Mouse (Mus musculus): ENCODE data around the gene Prkacb. TPM values are rescaled to one million over a fixed set of nuclear protein-coding genes. Genes with fewer than 3 reads are reported as not detected.
"Not testable (repeated sequence)": the region's sequence is repeated elsewhere in the genome, so short reads cannot be mapped to it uniquely, and the experiment has no call there.

Prkacb gene
- polyA plus RNA-seq, 1 experiment from 2014 or later, result 131 TPM

GRCm38 (mm10) chr3:146766071-146766605 is 46.7 kb downstream of the Prkacb start:
- DNase-seq (ENCODE audit: low read depth, low spot score), result no peak
- TF ChIP-seq CTCF (IDR thresholded peaks at IDR 0.05), result no peak
- no peaks in the 10 kb centered on the region for H3K27me3 ChIP-seq
- ChIA-PET CTCF (interaction anchor here (2.8 to 8.1 kb wide), 2 partner anchors 8 to 15 kb away, joined by 12 to 95 read pairs; no protein-coding TSS in a partner anchor), POLR2A (interaction anchor here (0.6 to 1.4 kb wide), 4 partner anchors 9 to 84 kb away, joined by 3 to 6 read pairs (median 4); no protein-coding TSS in a partner anchor)
- in situ Hi-C loops (cut with MboI; ENCODE audit: low pct_unique_long_range_greater_than_20kb), result no loop called here
- no peak for ATAC-seq

- ChIA-PET POLR2A (interaction anchor here (1.1 to 1.3 kb wide), 2 partner anchors 11 to 170 kb away, joined by 3 to 4 read pairs; no protein-coding TSS in a partner anchor), CTCF (interaction anchor here (1.3 to 8.1 kb wide), 2 partner anchors 9 to 16 kb away, joined by 3 to 95 read pairs; no protein-coding TSS in a partner anchor)
- in situ Hi-C loops (cut with MboI; ENCODE audit: low pct_unique_long_range_greater_than_20kb), result no loop called here
- DNase-seq (ENCODE audit: low read depth, low spot score) (no peak), ATAC-seq (no peak)
- H3K27me3 ChIP-seq, result no peaks in the 10 kb centered on the region
- TF ChIP-seq CTCF (IDR thresholded peaks at IDR 0.05), result no peak
These were observed 47.8 kb downstream of the Prkacb start for GRCm38 (mm10) chr3:146764871-146765529.

- CTCF ChIA-PET, result interaction anchor here (0.9 to 1.7 kb wide), 4 partner anchors 8 to 152 kb away, joined by 3 to 5 read pairs (median 4); no protein-coding TSS in a partner anchor
- in situ Hi-C loops (cut with MboI; ENCODE audit: low pct_unique_long_range_greater_than_20kb); POLR2A ChIA-PET; H3K27me3 ChIP-seq; DNase-seq (ENCODE audit: low read depth, low spot score); ATAC-seq: not testable (repeated sequence)
These were observed 49.7 kb downstream of the Prkacb start for GRCm38 (mm10) chr3:146763054-146763453.

GRCm38 (mm10) chr3:146761276-146761675 is 51.5 kb downstream of the Prkacb start:
- DNase-seq (ENCODE audit: low read depth, low spot score) (no peak), ATAC-seq (no peak)
- H3K27me3 ChIP-seq, result no peaks in the 10 kb centered on the region
- no peak for TF ChIP-seq CTCF (IDR thresholded peaks at IDR 0.05)
- in situ Hi-C loops (cut with MboI; ENCODE audit: low pct_unique_long_range_greater_than_20kb), result no loop called here
- CTCF ChIA-PET, result no interaction called here
- POLR2A ChIA-PET, result no interaction called here

GRCm38 (mm10) chr3:146757970-146758960 is 54.5 kb downstream of the Prkacb start:
- peak; percentile 58 for ATAC-seq
- DNase-seq (ENCODE audit: low read depth, low spot score), result no peak
- ChIA-PET CTCF (interaction anchor here (1.0 to 1.7 kb wide), 5 partner anchors 9 to 194 kb away, joined by 3 to 12 read pairs (median 3); no protein-coding TSS in a partner anchor), POLR2A (interaction anchor here (0.6 kb wide), 1 partner anchor 54 kb away, joined by 4 read pairs; no protein-coding TSS in a partner anchor)
- in situ Hi-C loops (cut with MboI; ENCODE audit: low pct_unique_long_range_greater_than_20kb), result no loop called here
- no peaks in the 10 kb centered on the region for H3K27me3 ChIP-seq
- TF ChIP-seq CTCF (IDR thresholded peaks at IDR 0.05), result no peak

- in situ Hi-C loops (cut with MboI; ENCODE audit: low pct_unique_long_range_greater_than_20kb), result no loop called here
- ChIA-PET CTCF (interaction anchor here (1.4 to 3.8 kb wide), 2 partner anchors 11 to 26 kb away, joined by 4 to 23 read pairs; no protein-coding TSS in a partner anchor), POLR2A (interaction anchor here (1.1 to 1.3 kb wide), 2 partner anchors 11 to 13 kb away, joined by 3 to 4 read pairs; no protein-coding TSS in a partner anchor)
- no peak for DNase-seq (ENCODE audit: low read depth, low spot score)
- no peak for ATAC-seq
- TF ChIP-seq CTCF (IDR thresholded peaks at IDR 0.05), result no peak
- no peaks in the 10 kb centered on the region for H3K27me3 ChIP-seq
These were observed 58.5 kb downstream of the Prkacb start for GRCm38 (mm10) chr3:146754270-146754669.

GRCm38 (mm10) chr3:146741564-146742202 is 71.1 kb downstream of the Prkacb start:
- ChIA-PET CTCF (interaction anchor here (0.8 to 3.1 kb wide), 2 partner anchors 11 to 177 kb away, joined by 3 to 23 read pairs; no protein-coding TSS in a partner anchor), POLR2A (no interaction called here)
- in situ Hi-C loops (cut with MboI; ENCODE audit: low pct_unique_long_range_greater_than_20kb), result loop anchor here (25.0 kb wide), 1 partner anchor 179 kb away; the partner anchor contains the start of gene Uox
- no peak for DNase-seq (ENCODE audit: low read depth, low spot score)
- no peak for ATAC-seq
- no peak for TF ChIP-seq CTCF (IDR thresholded peaks at IDR 0.05)
- no peaks in the 10 kb centered on the region for H3K27me3 ChIP-seq

GRCm38 (mm10) chr3:146741158-146741557 is 71.6 kb downstream of the Prkacb start:
- no peak for TF ChIP-seq CTCF (IDR thresholded peaks at IDR 0.05)
- ChIA-PET CTCF (interaction anchor here (0.8 kb wide), 1 partner anchor 177 kb away, joined by 3 read pairs; no protein-coding TSS in a partner anchor), POLR2A (no interaction called here)
- in situ Hi-C loops (cut with MboI; ENCODE audit: low pct_unique_long_range_greater_than_20kb), result loop anchor here (25.0 kb wide), 1 partner anchor 179 kb away; the partner anchor contains the start of gene Uox
- H3K27me3 ChIP-seq, result no peaks in the 10 kb centered on the region
- DNase-seq (ENCODE audit: low read depth, low spot score) (no peak), ATAC-seq (no peak)

- H3K27me3 ChIP-seq; DNase-seq (ENCODE audit: low read depth, low spot score); POLR2A ChIA-PET; ATAC-seq: not testable (repeated sequence)
- in situ Hi-C loops (cut with MboI; ENCODE audit: low pct_unique_long_range_greater_than_20kb), result loop anchor here (25.0 kb wide), 1 partner anchor 174 kb away; the partner anchor contains the start of gene Uox
- CTCF ChIA-PET, result interaction anchor here (1.2 kb wide), 1 partner anchor 10 kb away, joined by 3 read pairs; no protein-coding TSS in a partner anchor
These were observed 76.6 kb downstream of the Prkacb start for GRCm38 (mm10) chr3:146736186-146736585.
